Mouse (Mus musculus): ENCODE results near the gene Odf3l1. TPM values are rescaled to one million over a fixed set of nuclear protein-coding genes. Genes with fewer than 3 reads are reported as not detected.

The Odf3l1 gene
- 1.9 and 2.2 TPM in 2 replicates for polyA plus RNA-seq (2012; rRNA removed)

DNA sequence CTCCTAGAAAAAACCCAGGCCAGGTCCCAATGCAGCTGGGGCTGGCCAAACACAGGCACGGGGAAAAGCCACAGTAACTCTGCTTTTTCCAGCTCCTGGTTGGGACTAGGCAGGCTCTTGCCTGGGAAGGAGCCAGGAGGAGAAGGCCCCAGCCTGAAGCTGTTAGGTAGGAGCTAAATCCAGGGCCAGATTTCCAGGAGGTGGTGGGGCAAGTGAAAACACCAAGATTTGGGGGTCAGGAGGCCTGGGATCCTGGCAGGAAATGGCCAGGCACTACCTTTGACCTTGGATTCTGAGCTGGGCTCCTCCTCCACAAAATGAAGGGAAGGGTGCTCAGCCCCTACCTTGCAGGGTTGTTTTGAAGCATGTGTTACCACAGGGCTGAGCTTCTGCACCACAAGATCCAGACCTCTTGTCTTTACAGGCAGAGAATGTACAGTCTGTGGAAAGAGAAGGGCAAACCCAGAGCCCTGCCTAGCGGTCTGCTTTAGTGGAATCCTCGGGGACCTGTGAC, at the start of gene Odf3l1:
TSS of gene Odf3l1 (minus strand) at position 464 of the 514 bp plus-strand sequence.

DNA sequence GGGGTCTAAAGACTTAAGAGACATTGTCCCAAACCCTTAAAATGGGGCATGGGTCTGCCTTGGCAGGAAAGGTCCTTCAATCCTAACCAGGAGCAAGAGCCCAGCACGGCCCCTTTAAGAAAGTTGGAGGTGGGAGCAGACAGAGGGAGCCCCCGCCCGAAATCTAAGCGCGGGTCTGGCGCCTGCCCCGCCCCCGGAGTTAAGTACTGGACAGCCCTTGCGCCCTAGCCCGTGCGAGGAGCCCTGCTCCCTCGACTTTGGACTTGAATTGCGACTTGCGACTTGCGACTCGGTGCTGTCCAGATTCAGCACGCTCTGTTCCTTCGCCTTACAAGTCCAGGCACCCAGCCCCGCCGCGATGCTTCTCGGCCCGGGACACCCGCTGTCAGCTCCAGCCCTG, 353 bp upstream of the Odf3l1 start, which contains the start of gene Cspg4:
TSS of gene Cspg4 (plus strand) at position 202 of the 400 bp plus-strand sequence.

Other genes starting within 250 kb of the Odf3l1 start
- gene Lingo1, start 68.2 kb downstream of the Odf3l1 start, polyA plus RNA-seq (2012; rRNA removed) = 4.3 and 4.7 TPM in 2 replicates
- gene Cspg4, start 354 bp upstream of the Odf3l1 start, polyA plus RNA-seq (2012; rRNA removed) = 22.0 and 24.5 TPM in 2 replicates
- gene Snx33, start 63.7 kb upstream of the Odf3l1 start, polyA plus RNA-seq (2012; rRNA removed) = 19.8 and 22.8 TPM in 2 replicates
- gene Imp3, start 72.8 kb upstream of the Odf3l1 start, polyA plus RNA-seq (2012; rRNA removed) = 465 and 661 TPM in 2 replicates
- 4.2 and 5.4 TPM in 2 replicates for gene Snupn, start 86.2 kb upstream of the Odf3l1 start, polyA plus RNA-seq (2012; rRNA removed)
- gene Ptpn9, start 130.2 kb upstream of the Odf3l1 start, polyA plus RNA-seq (2012; rRNA removed) = 34.9 and 76.3 TPM in 2 replicates
- gene Sin3a, start 207.4 kb upstream of the Odf3l1 start, polyA plus RNA-seq (2012; rRNA removed) = 65.5 and 198 TPM in 2 replicates